Mouse (Mus musculus): ENCODE measurements around the gene Abcf1. TPM values are rescaled to one million over a fixed set of nuclear protein-coding genes. Genes with fewer than 3 reads are reported as not detected.
A peak's percentile ranks its signal among the peaks of the same experiment; 100 is the strongest.

Abcf1 gene
- polyA plus RNA-seq, 2 experiments from 2014 or later = 99.6 to 137 TPM

DNA sequence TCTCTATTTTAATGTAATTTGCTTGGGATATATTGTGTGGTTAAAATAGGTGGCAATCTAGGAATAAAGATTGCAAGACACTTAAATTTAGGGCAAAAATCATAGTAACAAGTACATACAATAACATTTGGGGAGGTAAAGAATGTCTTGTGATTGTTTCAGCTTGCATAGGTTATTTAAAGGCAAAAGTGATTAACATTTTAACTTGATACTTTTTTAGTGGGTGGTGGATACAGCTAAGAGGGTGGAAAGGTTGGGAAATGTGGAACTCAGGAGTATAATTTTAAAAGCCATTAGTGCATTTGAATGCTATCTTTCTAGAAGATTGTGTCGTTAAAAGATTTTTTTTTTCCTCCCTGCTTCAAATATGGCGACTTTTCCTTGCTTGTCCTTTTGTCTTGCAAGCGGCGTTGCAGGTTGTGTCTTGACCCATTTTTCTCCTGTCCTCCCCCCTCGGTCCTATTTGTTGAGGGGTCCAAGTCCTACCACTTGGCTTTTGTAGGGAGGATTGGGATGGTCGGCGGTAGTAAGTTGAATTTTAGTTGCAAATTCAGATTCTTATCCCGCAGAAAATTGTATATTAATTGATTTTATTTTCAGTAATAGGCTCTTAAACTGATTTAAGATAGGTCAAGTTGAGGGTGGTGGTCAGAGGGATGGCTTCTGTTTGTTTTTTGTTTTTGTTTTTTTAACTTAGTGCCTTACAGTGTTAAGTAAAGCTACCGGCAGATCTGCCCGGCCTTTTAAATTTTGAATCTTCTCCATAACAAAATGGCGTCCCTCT lies 51.1 kb downstream of the Abcf1 start:
- no peak for ATAC-seq

DNA sequence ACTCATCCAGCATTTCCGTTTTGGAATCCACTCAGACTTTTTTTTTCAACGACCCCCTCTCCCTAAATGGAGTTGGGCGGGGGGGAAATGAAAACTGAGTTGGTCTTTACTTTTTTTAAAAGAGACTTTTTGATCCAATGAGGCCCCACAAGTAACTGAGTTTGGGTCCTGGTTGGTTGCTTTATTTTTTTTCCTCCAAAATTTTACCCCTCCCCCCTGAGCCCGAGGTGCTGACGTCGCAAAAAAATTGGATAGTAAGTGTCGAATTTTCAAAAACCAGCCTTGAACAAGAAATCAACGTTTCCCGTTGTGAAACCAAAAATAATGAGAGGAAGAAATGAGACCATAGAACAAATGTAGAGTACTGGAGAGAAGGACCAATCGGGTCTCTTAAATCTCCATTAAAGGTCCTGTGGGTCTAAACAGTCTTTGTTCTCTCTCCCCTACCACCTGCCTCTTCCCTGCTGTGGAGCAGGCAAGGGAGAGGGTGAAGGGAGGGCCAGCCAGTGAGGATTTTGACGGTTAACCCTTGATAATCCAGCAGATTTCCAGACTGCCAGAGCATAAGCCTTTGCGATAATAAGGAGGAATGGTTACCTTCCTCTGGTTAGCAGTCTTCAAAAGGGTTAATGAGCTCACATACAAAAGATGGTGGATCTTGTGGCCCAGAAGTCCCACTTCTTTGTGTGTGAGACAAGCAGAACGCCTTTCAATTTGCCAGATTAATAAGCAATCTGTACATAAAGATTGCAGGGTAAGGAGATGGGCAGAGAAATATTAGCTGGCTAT lies 51.9 kb downstream of the Abcf1 start:
- no peak for ATAC-seq

DNA sequence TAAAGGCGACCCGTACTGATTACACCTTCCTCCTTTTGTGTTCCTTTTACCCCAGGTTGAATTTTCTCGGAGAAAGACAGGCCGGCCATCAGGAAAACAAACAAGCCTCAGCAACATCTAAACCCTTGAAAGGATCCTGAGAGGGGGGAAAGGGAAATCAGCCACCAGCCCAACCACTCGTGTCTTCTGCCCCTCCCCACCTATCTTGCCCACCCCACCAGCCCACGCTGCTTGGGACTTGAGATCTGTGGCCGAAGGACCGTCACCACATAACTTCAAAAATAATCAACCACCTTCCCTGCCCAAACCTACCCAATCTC lies 52.5 kb downstream of the Abcf1 start:
- ATAC-seq = no peak

DNA sequence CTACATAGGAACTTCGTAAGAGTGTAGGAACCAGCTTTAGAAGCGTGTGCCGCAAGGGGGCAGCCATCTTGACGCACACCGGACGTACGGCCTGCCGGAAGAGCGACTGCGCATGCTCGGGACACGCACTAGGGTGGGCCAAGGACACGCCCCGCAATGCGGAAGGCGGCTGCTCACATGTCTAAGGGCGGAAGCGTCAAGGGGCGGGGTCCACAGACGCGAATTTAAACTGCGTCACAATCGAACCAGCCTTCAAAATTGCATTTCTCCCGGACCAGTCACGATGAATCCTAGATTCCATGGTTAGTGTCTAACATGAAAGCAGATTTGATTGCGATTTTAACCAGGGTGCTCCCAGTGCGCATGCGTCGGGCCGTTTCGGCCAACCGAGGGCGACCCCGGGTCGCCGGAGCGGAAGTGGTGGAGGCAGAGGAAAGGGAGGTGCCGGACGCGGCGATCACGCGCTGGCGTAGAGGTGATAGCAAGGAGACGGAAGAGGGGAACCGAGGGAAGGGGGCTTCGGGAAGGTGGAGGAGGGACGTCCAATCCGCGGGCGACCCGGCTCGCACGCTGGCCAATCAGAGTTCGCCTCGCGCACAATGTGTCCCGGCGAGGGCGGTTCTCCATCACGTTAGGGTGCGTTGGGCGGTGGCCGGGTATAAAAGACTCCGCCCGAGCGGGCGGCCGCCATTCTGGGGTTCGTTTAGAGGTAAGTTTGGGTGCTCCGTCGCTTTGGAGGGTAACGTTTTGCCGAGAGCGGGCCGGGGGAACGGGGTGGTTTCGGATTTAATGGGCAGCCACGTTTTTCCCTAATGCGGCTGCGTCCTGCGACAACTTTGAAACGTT lies 53.0 kb downstream of the Abcf1 start, which contains the start of the genes Mrps18b and Ppp1r10:
Gene Mrps18b (minus strand): TSS at position 93 of the 846 bp plus-strand sequence.
Gene Ppp1r10 (plus strand): TSS at position 138 of the 846 bp plus-strand sequence.
- peak; percentile 83 for ATAC-seq

DNA sequence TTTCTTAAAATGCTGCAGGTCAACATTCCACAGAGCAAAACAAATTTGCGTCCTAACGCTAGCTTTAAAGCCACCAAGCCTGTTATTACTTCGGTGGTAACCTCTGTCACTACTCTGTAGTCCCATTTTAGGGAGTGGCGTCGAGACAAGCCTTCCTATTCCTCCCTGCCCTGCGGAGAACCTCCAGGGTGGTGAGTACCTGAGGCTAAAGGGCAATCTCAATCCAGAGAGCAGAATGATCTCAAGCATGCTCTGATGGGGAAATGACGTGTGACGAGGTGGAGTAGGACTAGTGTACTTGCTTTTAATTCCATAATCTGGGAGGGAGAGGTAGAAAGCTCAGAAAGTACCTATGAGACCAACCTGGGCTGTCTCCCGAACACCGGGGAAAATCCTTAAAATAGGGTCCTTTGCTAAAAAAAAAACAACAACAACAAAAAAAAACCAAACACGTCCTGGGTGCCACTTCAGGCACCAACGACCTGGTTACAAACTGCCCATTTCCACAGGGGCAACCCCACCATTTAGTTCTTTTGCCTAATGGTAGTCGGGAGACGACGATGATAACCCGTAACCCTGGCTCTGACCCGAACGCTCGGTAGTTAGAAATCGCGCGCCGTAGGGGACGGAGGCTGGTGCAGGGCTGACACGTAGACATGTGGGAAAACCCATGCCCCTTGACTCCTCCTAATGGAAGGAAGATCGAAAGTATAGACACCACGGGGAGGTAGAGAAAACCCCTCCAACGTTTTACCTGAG lies 53.8 kb downstream of the Abcf1 start:
- no peak for ATAC-seq

DNA sequence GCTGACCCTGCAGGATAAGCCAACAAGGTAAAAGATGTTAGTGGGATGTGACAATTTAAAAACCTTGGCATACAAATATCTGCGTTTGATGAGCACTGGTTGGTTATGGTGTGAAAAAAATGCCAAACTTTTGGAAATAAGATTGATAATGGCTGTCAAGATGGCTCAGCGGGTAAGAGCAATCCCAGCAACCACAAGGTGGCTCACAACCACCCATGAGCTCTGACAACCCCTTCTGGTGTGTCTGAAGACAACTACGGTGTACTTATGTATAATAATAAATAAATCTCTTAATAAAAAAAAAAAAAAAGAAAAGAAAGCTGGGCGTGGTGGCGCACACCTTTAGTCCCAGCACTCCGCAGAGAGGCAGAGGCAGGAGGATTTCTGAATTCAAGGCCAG lies 54.6 kb downstream of the Abcf1 start:
- ATAC-seq = no peak

DNA sequence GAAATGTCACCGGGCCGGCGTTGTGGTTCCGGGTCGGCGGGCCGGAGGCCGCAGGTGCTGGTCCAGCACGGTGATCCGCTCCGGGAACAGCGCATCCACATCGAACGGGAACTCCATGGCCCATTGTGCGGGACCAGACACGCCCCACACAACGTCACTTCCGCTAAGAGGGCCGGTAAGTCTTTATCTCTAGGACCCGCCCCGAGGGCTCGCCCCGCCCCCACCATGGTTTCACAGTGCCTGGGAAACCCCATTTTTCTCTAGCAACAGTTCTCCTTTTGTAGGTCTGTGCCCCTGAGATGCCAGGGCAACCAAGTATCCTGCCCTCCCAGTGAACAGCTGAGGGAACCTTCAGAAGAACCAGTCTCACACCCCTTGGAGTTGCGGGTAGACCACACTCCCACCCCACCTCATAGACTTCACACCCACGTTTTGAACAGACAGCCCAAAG lies 59.6 kb downstream of the Abcf1 start, which contains the start of gene Atat1:
Gene Atat1 (minus strand): TSS at position 157 of the 451 bp plus-strand sequence.
- peak; percentile 91 for ATAC-seq

DNA sequence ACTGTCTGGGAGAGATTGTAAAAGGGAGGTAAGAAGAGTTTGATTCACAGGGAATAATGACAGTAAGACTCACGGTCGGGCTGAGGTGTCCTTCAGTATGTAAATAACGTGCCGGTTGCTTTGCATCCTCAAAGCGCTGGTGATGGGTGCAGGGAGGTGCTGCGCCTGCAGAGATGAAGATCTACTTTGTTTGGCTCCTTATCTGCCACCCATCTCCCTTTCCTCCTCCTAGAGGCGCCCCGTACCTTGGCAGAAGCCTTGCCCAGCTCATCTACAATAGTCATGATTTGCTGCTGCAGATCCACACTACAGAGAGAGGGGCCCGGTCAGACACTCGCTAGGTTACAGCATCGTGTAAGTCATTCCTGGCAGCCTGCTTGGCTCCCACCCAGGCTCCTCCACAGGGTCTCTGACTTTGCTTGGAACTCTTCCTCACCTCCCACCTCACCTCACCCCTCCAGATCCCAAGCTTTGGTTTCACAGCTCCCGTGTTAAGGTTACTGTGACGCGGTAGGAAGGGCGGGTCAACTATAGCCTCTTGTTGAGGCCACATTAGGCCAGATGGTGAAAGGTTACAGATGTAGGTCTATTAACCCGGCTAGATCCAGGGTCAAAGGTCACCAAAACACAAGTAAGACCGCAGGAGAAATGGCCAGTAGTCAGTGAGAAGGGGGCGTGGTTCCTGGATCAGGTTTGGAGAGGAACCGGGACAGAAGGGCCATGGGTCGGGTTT lies 60.2 kb downstream of the Abcf1 start:
- peak; percentile 16 for ATAC-seq

DNA sequence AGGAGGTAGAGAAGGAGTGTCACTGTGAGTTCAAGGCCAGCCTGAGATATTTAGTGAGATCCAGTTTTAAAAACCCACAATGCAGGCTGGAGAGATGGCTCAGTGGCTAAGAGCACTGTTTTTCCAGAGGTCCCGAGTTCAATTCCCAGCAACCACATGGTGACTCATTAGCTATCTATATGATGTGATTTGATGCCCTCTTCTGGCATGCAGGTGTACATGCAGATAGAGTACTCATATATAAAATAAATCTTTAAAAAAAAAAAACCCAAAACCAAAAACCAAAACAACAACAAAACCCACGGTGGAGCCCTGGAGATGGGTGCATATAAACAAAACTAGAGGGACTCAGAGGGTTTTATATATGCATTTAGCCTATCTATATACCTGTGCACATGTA lies 62.0 kb downstream of the Abcf1 start:
- ATAC-seq = no peak

Other genes with a start within 250 kb of the Abcf1 start
- gene Ier3, start 148.1 kb downstream of the Abcf1 start, polyA plus RNA-seq (2017; shearing (Covaris generic)) = under 1 TPM; 0.60 TPM
- gene Flot1, start 146.5 kb downstream of the Abcf1 start, polyA plus RNA-seq (2017; shearing (Covaris generic)) = 10 to 100 TPM; 19.9 to 22.9 TPM
- gene Tubb5, start 131.5 kb downstream of the Abcf1 start, polyA plus RNA-seq (2017; shearing (Covaris generic)) = 100 to 1,000 TPM; 410 to 652 TPM
- gene Mdc1, start 128.2 kb downstream of the Abcf1 start, polyA plus RNA-seq (2017; shearing (Covaris generic)) = 1 to 10 TPM; 4.1 to 6.4 TPM
- 10 to 100 TPM; 38.4 to 44.7 TPM for gene Nrm, start 108.4 kb downstream of the Abcf1 start, polyA plus RNA-seq (2017; shearing (Covaris generic))
- gene Ppp1r18, start 104.2 kb downstream of the Abcf1 start, polyA plus RNA-seq (2017; shearing (Covaris generic)) = 100 to 1,000 TPM; 228 to 247 TPM
- 10 to 100 TPM; 19.6 to 26.9 TPM for gene Dhx16, start 89.9 kb downstream of the Abcf1 start, polyA plus RNA-seq (2017; shearing (Covaris generic))
- gene 2310061I04Rik, start 72.3 kb downstream of the Abcf1 start, polyA plus RNA-seq (2017; shearing (Covaris generic)) = 10 to 100 TPM; 12.4 to 17.5 TPM
- gene Atat1, start 59.7 kb downstream of the Abcf1 start, polyA plus RNA-seq (2017; shearing (Covaris generic)) = 10 to 100 TPM; 11.7 to 14.3 TPM
- 10 to 100 TPM; 42.2 to 50.9 TPM for gene Mrps18b, start 53.4 kb downstream of the Abcf1 start, polyA plus RNA-seq (2017; shearing (Covaris generic))
- 10 to 100 TPM; 42.0 to 57.4 TPM for gene Ppp1r10, start 53.3 kb downstream of the Abcf1 start, polyA plus RNA-seq (2017; shearing (Covaris generic))
- 1 to 10 TPM; 8.1 to 9.2 TPM for gene Gnl1, start 10.1 kb upstream of the Abcf1 start, polyA plus RNA-seq (2017; shearing (Covaris generic))
- 10 to 100 TPM; 13.6 to 17.6 TPM for gene Prr3, start 10.5 kb upstream of the Abcf1 start, polyA plus RNA-seq (2017; shearing (Covaris generic))
- 10 to 100 TPM; 36.4 to 43.7 TPM for gene H2-T24, start 50.8 kb upstream of the Abcf1 start, polyA plus RNA-seq (2017; shearing (Covaris generic))
- gene H2-T23, start 63.1 kb upstream of the Abcf1 start, polyA plus RNA-seq (2017; shearing (Covaris generic)) = 1,000 to 10,000 TPM in 1 of 2 experiments, 100 to 1,000 TPM in 1; 679 to 1,228 TPM
- gene H2-T22, start 73.0 kb upstream of the Abcf1 start, polyA plus RNA-seq (2017; shearing (Covaris generic)) = 100 to 1,000 TPM; 415 to 458 TPM
- gene Gm6034, start 73.2 kb upstream of the Abcf1 start, polyA plus RNA-seq (2017; shearing (Covaris generic)) = under 1 TPM in 1 of 2 experiments, not detected in 1; 0.46 TPM
- gene Gm11127, start 88.6 kb upstream of the Abcf1 start, polyA plus RNA-seq (2017; shearing (Covaris generic)) = under 1 TPM; 0.37 to 0.38 TPM
- gene Gm19684, start 151.9 kb upstream of the Abcf1 start, polyA plus RNA-seq (2017; shearing (Covaris generic)) = 1 to 10 TPM in 1 of 2 experiments, under 1 TPM in 1; 0.70 to 4.4 TPM
- not detected for gene Gm7030, start 159.7 kb upstream of the Abcf1 start, polyA plus RNA-seq (2017; shearing (Covaris generic))
- gene Gm8909, start 198.8 kb upstream of the Abcf1 start, polyA plus RNA-seq (2017; shearing (Covaris generic)) = 1 to 10 TPM; 1.3 to 5.2 TPM
- 1 to 10 TPM in 1 of 2 experiments, not detected in 1; 5.7 TPM for gene H2-T3, start 220.5 kb upstream of the Abcf1 start, polyA plus RNA-seq (2017; shearing (Covaris generic))